Mouse (Mus musculus): ENCODE results near the gene Hdac5.
"Not testable (repeated sequence)": the region's sequence is repeated elsewhere in the genome, so short reads cannot be mapped to it uniquely, and the experiment has no call there.

Hdac5 gene

GRCm38 (mm10) chr11:102184253-102184645 is 45.7 kb downstream of the Hdac5 start:
- no peak for DNase-seq (ENCODE audit: low spot score)

GRCm38 (mm10) chr11:102179836-102180235 is 50.1 kb downstream of the Hdac5 start:
- no peak for DNase-seq (ENCODE audit: low spot score)

- DNase-seq (ENCODE audit: low spot score) = no peak
These were observed 61.3 kb downstream of the Hdac5 start for GRCm38 (mm10) chr11:102168689-102169088.

- no peak for DNase-seq (ENCODE audit: low spot score)
These were observed 62.4 kb downstream of the Hdac5 start for GRCm38 (mm10) chr11:102167539-102167938.

- no peak for DNase-seq (ENCODE audit: low spot score)
These were observed 63.8 kb downstream of the Hdac5 start for GRCm38 (mm10) chr11:102165971-102166722.

GRCm38 (mm10) chr11:102159781-102160180 is 70.2 kb downstream of the Hdac5 start:
- no peak for DNase-seq (ENCODE audit: low spot score)

- DNase-seq (ENCODE audit: low spot score) = not testable (repeated sequence)
These were observed 71.9 kb downstream of the Hdac5 start for GRCm38 (mm10) chr11:102158024-102158423.

GRCm38 (mm10) chr11:102156786-102157089 is 73.2 kb downstream of the Hdac5 start:
- no peak for DNase-seq (ENCODE audit: low spot score)

GRCm38 (mm10) chr11:102156039-102156785 is 73.8 kb downstream of the Hdac5 start, which contains the start of gene Tmem101:
Gene Tmem101 (minus strand): TSS chr11:102156404.
- DNase-seq (ENCODE audit: low spot score) = peak; percentile 84

- no peak for DNase-seq (ENCODE audit: low spot score)
These were observed 82.6 kb downstream of the Hdac5 start for GRCm38 (mm10) chr11:102147213-102147989.

- DNase-seq (ENCODE audit: low spot score) = no peak
These were observed 83.4 kb downstream of the Hdac5 start for GRCm38 (mm10) chr11:102146531-102146930.

GRCm38 (mm10) chr11:102146005-102146404 is 84.0 kb downstream of the Hdac5 start:
- no peak for DNase-seq (ENCODE audit: low spot score)

- DNase-seq (ENCODE audit: low spot score) = no peak
These were observed 84.4 kb downstream of the Hdac5 start, which contains the start of gene Nags for GRCm38 (mm10) chr11:102145471-102146001. Gene Nags (plus strand): TSS chr11:102145513.

- DNase-seq (ENCODE audit: low spot score) = no peak
These were observed 85.0 kb downstream of the Hdac5 start for GRCm38 (mm10) chr11:102144957-102145470.

Measured in T-cell, adult 2 months (primary cell).